Mouse (Mus musculus) spleen, postnatal 4 days (tissue): ENCODE results near the gene Kif9.

Source experiments
- DNase-seq, 2 experiments: peaks; one replicate each; pipeline ENCODE4 v3.0.0; 2022; ENCODE audit warnings: low spot score in 2 of 2

Kif9 gene

DNA sequence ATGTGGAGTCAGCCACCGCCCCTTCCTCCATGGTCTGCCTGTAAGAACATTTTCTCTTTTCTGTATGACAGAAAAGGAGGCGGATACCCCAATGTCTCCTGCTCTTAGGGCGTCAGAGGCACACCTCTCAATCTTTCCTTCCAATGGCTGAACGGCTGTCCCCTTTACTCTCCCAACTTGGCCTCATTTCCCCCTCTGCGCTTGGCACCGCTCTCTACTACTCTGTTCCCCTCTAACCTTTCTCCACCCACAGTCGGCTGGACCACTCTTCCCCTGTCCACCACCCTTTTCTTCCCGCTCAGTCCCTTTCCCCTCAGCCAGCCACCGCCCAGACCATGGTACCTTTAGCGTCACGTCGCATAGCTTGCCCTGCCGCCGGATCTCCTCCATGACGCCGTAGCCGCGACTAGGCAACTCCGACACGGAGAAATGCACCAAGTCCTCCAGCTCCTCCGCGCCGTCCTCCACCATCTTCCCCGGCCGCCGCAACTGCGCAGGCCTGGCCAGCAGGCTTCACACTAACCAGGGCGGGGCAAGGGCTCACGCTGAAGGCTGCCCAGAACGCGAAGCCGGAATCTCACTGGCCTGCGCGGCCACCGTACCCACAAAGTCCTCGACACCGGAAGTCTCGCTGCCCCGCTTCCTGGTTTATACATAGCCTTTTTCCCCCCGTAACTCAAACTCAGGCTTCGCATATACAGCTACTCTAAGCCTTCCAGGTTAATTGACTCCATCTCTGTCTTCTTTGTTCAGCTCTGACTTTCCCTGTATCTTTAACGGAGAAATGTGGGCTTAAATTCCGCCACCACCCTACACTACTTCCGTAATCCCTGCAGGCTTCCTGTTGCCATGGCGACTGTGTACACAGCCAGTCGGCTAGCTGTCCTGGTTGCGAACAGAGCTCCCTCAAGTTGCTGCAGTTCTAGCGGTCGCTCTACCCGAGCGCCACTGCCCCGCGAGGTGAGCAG lies at the start of gene Kif9, which contains the start of gene Klhl18:
Gene Kif9 (plus strand): TSS at position 835 of the 968 bp plus-strand sequence.
Gene Klhl18 (minus strand): TSS at position 571 of the 968 bp plus-strand sequence.
- DNase-seq: peak; percentile 92 to 95

DNA sequence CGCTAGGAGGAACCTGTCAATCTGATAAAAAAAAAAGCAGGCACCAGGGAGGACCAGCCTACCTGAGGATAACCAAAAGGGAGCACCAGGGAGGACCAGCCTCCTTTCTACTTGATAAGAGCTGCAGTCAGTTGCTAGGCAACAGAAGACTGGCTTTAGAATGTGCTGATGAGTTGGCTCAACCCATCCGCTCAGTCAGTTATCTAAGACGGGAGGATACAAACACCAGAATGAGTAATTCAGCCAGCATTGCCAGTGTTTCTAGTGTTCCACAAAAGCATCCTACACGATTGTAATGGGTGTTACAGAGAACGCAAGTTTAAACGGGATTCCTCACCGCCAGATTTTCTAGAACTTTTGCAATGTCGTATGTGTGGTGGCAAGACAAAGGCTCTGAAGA lies 45.5 kb upstream of the Kif9 start:
- no peak for DNase-seq

DNA sequence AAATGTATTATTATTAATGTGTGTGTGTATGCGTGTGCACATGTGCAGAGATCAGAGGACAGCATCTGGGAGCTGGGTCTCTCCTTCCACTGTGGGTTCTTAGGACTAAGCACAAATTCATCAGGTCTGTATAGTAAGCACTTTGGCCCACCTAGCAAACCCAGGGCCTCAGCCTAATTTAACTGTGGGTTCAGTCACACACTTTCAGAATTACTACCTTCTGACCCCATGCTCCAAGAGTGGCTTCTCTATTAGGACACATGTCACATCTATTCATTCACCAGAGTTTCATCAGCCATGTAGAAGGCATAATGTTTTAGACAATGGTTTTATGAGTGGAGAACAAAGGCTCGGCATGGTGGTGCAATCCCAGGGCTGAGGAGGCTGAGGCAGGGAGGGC lies 43.7 kb upstream of the Kif9 start:
- no peak for DNase-seq

DNA sequence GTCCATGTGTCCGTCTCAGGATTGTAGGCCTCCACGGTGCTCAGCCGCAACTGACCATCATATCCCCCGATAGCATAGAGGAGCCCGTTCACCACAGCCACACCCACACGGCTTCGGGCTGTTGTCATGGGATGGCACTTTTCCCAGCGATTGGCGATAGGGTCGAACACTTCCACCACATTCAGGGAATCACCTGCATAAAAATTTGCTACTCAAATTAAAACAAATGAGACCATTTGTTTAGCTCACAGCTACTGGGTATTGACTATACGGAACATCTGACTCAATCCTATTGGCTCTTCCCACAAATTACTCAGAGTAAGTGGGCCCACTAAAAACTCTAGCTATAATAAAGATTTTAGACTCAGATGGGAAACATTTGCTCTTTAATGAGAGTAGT lies 40.7 kb upstream of the Kif9 start:
- no peak for DNase-seq

DNA sequence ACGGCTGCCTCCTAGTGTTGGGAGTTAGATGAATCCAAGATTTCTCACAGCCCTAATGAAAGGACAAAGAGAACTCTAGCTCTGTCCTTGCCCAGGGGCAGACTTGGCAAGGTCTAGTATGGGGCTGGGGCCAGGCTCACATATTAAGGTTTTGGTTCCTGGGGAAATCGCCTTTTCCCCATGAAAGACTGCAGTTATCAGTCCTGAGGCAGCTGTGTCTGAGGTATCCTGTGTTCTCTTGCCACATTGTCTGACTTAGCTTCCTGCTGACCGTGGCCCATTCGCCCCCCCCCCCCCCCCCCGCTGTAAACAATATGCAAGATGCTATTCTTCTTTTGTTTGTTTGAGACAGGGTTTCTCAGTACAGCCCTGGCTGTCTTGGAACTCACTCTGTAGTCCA lies 36.7 kb upstream of the Kif9 start:
- DNase-seq: no peak

DNA sequence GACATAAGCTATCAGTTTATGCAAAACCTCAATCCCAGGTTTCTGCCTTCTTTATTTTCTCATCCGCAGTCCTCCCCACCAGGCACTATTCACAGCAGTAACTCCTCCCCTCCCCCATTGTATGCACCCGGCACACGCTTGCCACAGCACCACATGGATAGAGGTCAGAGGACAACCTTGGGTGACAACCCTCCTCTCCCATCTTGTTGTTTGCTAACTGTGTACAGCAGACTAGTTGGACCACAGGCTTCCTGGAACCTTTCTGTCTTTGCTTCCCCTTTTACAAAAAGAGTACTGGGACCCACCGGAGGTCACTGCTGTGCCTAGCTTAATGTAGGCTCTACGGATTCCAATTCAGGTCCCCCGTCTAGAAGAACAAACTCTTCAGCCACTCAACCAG lies 36.2 kb upstream of the Kif9 start:
- DNase-seq: no peak

DNA sequence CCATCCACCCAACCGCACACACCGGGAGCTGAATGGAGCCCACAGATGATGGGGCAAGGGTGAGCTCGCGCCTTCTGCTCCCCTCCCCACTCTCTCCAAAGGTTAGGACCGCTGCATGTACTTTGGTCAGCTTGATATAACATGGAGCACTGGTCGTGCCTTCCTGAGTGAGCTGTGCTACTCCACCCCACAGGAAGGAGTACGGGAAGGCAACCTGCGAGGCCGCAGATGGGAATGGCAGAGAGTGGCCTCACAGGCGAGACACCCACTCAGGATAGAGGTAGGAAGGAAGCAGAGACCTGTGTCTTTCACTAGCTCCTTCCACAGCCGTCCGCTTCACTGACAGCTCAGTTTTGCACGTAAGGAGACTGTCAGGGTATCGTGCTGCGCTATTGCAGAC lies 28.4 kb upstream of the Kif9 start:
- no peak for DNase-seq

DNA sequence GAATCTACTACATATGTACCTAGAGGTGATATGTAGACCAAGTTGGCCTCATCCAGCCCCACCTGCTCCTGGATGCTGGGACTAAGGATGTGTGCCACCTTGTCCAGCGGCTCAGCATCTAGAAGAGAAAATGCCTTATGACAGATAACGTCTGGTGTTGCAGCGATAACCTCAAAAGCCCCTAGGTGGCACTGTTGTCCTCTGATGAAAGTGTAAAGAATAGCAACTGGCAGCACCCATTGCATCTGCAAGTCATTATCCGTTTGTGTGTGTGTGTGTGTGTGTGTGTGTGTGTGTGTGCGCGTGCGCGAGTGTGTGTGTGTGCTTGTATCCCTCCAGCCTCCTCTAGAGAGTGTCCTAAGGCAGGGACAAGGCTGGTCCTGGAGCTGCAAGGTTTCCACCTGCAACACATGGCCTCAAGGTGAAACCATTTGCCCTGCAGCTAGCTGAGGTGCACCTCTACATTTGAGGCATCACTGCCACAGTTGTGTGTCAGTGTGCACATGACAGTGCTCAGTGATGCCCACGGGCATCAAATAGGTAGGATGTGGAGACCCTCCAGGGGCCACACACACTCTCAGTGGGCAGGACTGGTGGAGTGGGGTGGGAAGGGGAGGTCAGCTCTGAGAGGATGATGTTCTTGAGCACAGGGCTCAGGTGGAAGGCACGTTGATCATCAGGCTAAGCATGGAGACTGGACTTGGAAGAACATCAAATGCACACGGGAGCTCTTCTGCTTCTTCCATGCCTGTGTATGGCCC lies 27.7 kb upstream of the Kif9 start:
- DNase-seq: peak; percentile 74 to 82

DNA sequence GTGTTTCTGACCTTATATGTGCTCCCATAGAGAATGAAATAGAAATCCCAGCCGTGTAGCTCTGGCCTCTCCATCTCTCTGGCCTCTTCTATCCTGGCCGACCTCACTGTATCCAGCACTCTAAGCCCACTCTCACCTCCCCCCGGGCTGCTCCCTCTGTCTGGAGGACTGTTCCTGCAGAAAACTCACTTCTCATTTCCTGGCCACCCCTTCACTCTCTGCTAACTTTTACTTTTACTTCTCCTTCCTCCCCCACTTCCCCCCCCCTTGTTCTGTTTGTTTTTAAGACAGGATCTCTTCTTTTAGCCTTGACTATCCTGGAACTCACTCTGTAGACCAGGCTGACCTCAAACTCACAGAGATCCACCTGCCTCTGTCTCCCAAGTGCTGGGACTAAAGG lies 24.2 kb upstream of the Kif9 start:
- DNase-seq: no peak

DNA sequence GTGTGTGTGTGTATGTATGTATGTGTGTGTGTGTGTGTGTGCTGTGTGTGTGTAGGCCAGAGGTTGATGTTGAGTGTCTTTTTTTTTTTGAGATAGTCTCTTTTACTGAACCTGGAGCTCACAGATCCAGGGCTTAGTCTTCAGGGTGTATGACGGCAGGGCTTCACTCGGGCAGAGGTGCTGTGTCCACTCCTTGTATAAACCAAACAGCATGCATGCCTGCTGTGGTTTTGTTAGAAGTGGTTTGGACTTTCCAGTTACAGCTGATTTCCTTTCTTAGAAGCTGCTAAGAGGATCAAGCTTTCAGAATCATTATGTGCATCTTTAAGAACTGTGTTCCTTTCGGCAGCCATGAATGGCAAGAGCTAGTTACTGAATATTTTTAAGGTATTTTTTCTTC lies 18.8 kb upstream of the Kif9 start:
- no peak for DNase-seq

DNA sequence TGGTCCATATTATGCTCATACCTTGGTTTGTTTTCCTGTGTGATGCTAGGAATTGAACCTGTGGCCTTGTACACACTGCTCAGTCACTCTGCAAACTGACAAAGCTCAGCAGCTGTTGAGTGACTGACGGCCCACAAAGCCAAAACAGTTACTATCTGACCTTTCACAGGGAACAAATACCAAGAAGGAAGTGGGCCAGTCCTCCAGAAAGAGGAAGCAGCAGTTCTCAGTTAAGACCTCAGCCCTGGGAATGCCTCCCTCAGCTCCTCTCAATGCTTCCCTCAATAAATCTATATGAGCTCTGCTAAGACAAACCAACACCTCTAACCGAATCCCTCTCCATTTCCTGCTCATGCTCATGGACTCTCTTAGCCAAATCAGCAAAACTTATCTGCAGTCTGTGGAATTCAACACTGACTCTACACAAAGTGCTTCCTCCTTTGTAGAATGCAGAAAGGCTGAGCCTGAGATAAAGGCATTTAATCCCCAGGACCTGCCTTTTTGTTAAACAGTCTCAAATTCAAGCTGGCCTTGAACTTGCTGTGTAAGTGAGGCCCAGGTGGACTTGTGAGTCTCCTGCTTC lies 17.5 kb upstream of the Kif9 start:
- peak in 1 of 2 experiments; percentile 33 for DNase-seq

DNA sequence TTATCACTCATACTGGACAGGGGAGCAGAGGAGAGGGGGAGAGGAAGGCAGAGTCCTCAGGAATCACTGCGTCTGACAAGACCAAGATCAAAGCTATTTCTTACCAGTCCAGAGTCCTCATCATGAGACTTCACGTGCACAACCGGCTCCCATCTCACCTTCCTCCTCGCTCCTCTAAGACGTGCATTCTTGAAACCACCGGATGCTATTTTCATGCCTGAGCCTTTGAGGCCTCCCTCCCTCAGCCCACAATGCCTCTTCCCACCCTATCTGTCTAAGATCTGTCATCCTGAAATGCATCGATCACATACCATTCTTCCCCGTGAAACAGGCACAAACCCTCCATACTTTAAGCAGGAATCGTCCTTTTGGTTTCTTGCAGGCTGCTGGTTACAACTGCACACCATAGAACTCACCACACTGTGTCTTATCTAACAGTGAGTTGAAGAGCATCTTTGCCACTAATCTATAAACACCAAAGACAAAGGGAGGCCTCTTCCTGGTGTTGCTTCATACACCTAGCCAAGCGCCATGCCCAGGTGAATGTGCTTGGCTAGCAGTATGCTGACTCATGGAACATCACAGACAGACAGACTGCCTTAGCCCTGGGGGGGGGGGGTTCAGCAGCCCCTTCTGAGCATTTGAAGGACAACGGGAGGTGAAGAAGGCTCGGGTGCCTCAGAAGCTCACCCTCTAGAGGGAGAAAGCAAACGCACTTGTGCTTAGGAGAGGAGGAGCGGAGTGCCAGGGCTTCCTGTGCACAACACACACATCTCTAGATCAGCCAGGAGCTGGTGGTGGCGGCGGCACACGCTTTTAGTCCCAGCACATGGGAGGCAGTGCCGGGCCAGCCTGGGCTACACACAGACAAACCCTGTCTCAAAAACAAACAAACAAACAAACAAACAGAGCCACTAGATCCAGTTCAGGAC lies 15.6 kb upstream of the Kif9 start:
- DNase-seq: no peak

DNA sequence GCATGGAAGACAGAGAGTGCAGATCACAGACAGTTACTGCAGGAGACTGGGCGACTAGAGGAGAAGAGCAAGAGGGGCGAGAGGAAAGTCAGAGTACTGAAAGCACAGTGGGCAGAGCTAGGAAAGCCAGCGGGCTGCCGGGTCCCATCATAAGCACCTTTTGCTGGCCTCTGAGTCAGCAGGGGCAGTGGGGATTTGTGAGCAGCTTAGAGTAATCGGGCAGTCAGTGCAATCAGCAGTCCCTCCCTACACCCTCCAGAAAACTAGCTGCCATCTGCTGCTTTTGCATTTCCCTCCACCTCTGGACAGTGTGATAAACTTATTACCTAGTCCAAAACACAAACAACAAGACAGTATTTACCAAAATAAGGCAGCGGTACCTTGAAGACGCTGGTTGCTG lies 14.4 kb upstream of the Kif9 start:
- no peak for DNase-seq

DNA sequence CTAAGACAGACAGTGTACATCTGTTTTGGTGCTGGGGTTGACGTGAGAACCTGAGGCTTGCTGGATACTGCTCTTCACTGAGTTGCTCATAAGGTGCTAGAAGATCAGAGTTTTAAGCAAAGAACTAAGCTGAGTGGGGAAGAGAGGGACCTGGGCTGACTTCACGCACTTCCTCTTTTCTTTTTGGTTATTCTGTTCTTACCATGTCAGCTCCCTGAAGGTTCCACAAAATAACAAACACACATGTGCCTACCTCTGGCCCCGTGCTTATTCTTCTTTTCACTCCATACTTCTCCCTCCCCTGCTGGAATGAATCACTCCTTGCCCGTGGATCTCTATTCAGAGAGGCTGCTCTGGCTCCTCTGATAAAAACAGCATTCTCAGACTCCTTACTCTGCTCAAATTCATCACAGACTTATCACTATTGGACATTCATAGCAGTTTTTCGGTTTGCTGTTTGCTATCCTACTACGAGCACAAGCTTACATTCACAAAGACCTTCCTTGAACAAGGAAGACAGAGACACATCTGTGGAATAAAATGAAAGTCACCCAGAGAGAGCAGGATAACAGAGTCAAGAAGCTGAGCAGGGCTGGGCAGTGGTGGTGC lies 12.7 kb upstream of the Kif9 start:
- no peak for DNase-seq

DNA sequence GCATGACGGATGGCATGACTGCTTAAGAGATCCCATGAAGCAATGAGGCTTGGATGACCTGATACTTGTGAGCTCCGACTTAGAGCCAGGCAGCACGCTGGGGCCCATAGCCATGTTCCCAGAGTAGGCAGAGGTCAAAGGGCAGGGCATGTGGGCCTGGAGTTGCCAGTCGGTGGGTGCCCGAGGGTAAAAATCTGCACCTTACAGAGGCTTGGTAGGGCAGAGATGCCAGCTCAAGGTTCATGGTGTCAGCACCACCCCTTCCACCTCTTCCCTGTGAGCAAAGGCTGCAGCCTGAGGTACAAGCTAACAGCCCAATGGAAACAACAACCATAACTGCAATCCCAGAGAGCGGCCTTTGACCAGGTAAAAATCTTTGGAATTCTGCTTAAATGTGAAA lies 11.4 kb upstream of the Kif9 start:
- no peak for DNase-seq

DNA sequence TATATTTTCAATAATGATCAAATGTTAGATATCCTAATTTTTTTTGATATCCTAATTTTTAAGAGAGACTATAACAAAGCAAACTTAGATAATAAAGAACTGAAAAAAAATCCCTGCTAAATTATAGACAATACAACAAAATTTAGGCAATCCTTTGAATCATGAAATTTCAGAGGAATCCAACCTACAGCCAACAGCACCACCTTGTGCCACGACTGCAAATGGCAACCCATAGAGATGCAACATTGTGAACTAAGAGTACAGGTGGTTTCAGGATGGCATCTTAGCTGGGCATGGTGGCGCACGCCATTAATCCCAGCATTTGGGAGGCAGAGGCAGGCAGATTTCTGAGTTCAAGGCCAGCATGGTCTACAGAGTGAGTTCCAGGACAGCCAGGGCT lies 10.6 kb upstream of the Kif9 start:
- peak in 1 of 2 experiments; percentile 38 for DNase-seq

DNA sequence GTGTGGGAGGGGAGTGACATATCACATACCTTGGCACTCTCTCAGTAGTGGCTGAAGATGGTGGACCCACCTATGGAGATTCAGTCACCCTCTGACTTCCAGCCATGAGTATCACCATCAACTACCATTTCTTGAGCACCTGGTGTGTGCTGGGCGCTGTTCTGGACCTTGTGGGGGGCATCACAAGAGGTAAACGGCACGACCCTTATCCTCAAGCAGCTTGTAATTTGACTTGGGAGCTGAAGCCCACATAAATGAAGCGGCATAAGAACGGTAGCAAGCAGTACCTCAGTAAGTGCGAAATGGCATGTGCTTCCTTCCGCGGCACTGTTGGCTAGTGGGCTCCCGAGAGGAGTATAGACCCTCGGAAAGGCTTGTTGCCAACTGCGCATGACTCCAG lies 1.2 kb downstream of the Kif9 start:
- no peak for DNase-seq

DNA sequence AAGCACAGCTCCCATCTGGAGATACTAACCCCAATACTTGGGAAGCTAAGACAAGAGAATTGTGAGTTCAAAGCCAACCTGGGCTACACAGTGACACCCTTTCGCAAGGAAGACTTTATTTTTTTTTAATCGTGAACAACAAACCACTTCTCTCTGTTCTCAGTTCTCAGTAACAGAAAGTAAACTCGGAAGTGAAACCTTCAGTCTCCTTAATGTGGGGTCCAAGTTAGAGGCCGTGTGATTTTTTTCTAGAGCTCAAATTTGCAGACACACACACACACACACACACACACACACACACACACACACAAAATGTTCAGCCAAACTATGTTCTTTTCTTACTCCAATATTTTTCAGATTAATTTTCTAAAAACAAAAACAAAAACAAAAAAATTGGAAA lies 1.9 kb downstream of the Kif9 start:
- DNase-seq: no peak

DNA sequence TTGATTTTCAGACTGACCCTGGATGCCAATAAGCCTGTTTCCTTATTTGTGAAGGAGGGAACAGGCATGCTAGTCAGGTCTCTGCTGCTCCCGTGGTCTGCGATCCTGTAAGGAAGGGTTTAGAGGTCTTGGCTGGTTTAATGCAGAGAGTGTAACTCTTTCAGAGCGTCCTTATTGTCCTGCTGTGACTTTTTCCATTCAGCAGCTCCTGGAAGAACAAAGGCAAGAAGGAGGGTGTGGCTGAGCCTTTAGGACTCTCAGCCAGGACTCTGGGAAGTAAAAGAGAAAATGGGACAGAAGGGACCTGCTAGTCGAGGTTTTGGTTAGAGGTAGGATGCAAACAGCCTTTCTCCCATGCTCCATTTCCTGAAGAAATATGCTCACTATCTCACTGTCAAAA lies 12.1 kb downstream of the Kif9 start:
- no peak for DNase-seq

DNA sequence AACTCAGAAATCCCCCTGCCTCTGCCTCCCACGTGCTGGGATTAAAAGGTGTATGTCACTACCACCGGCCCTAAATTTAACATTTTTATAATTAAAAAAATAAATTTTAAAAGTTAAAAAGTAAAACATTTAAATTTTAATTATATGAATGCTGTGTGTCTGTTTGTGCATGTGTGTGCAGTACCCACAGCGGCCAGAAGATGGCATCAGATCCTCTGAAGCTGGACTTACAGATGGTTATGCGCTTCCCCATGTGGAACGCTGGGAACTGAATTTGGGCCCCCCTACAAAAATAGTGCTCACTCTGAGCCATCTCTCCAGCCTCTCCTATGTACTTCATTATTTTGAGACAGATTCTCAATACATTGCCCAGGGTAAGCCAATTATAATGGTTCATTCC lies 14.2 kb downstream of the Kif9 start:
- peak; percentile 24 to 74 for DNase-seq

DNA sequence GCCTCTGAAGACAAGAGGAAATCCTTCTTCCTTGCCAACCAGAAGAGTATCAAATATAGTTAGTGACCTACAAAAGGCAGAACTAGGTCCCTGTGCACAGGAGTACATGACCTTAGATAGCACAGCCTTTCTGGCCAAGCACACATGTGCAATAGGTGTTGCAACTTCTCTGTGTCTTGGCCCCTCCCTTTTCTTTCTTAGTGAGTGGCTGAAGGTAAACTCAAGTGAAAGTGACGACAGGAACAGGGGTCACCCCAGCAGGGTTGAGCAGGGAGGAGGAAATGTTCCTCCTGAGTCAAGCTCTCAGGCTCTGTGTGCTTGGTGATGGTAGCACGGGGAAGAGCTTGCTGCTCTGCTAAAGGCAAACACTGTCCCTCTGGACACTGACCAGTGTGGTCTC lies 49.0 kb downstream of the Kif9 start:
- DNase-seq: no peak
